In the genomic region with DNA sequence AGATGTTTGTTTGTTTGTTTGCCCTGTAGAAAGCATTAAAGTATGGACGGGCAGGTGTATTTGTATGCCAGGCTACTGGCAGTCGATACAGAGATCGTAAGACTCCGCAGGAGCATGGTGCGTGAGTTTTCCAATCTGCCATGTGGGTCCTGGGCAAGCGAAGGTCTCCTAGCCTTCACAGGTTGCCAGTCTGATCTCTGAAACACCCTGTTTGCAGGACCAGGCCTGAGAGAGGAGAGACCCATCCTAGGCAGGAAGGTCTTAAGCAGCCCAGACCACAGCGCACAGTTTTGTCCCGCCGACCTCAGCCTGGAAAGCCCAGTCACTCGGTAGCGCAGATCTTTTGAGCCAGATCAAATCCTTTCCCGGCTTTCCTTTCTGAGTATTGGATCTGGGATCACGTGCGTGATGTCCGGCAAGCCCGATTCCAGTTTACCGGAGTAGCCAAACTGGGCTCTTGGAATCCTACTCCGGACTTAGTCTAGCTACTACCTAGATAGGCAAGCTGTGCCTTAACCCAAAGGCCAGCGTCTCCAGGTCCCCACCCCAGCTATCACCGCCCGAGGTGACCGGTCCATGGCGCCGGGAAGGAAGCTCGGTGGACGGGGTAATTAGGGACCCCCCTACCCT, we compare ENCODE assay signal across 11 mouse cellular contexts. TPM values are rescaled to one million over a fixed set of nuclear protein-coding genes. Genes with fewer than 3 reads are reported as not detected.
A peak's percentile ranks its signal among the peaks of the same experiment; 100 is the strongest.
DNase-seq lines count a peak whose midpoint lies in the region; ATAC-seq and TF ChIP-seq lines count a peak whose summit lies in the region.
"Had no signal": no experiment of that assay in that cellular context is flagged by ENCODE, and none has a peak within 500 bp of the region (broad histone marks: within the 10 kb centered on the region; RNA-seq: fewer than 3 reads in every experiment).

No protein-coding gene starts in this region.

- peak overlapping the region; percentile 67 for H3K4me2 ChIP-seq in heart, embryonic 12.5 days
- peak overlapping the region; percentile 27 for H3K4me2 ChIP-seq in midbrain, embryonic 12.5 days (replicated peaks)
- no peak overlapping the region for H3K4me2 ChIP-seq in midbrain, postnatal 0 days (ENCODE audit: low read depth, low read length, poor library complexity, severe bottlenecking)
- peak overlapping the region; percentile 47 for H3K4me2 ChIP-seq in limb, embryonic 11.5 days (ENCODE audit: low read depth, severe bottlenecking)

- ATAC-seq in heart, embryonic 12.5 days (ENCODE audit: insufficient number of reproducible peaks, low FRiP score): no peak
- ATAC-seq in midbrain, embryonic 12.5 days (ENCODE audit: low FRiP score, low read depth): no peak
- ATAC-seq in midbrain, postnatal 0 days (ENCODE audit: low FRiP score): no peak
- no peak for ATAC-seq in limb, embryonic 11.5 days (ENCODE audit: insufficient number of reproducible peaks, low FRiP score, low TSS enrichment, low read depth)
- ATAC-seq: activated CD4-positive, CD25-positive, alpha-beta regulatory T cell, adult 4 months had no signal

- H3K27ac ChIP-seq in heart, embryonic 12.5 days (ENCODE audit: poor library complexity, severe bottlenecking): no peak overlapping the region
- H3K27ac ChIP-seq in midbrain, embryonic 12.5 days (replicated peaks): 0 out of 2 replicates have a peak overlapping the region, but pooled peaks have one; percentile 20
- H3K27ac ChIP-seq in midbrain, postnatal 0 days (ENCODE audit: low read depth, low read length): no peak overlapping the region
- H3K27ac ChIP-seq in limb, embryonic 11.5 days (replicated peaks; ENCODE audit: low read depth, low read length): peak overlapping the region; percentile 56

- peak overlapping the region; percentile 50 for H3K9ac ChIP-seq in heart, embryonic 12.5 days
- no peak overlapping the region for H3K9ac ChIP-seq in midbrain, embryonic 12.5 days (replicated peaks)
- no peak overlapping the region for H3K9ac ChIP-seq in midbrain, postnatal 0 days (replicated peaks; ENCODE audit: low read length, poor library complexity, severe bottlenecking)
- peak overlapping the region; percentile 40; the same call in 1 of the 2 replicates for H3K9ac ChIP-seq in limb, embryonic 11.5 days (ENCODE audit: low read length)

- H3K36me3 ChIP-seq in heart, embryonic 12.5 days: no peaks in the 10 kb centered on the region
- H3K36me3 ChIP-seq in midbrain, embryonic 12.5 days: no peaks in the 10 kb centered on the region
- H3K36me3 ChIP-seq in midbrain, postnatal 0 days (ENCODE audit: insufficient read depth, low read length): no peaks in the 10 kb centered on the region
- H3K36me3 ChIP-seq in limb, embryonic 11.5 days (ENCODE audit: control insufficient read depth, insufficient read depth, low read length): no peaks in the 10 kb centered on the region

- H3K27me3 ChIP-seq in heart, embryonic 12.5 days (replicated peaks): peaks cover 62% of the 10 kb centered on the region
- peaks cover 93% of the 10 kb centered on the region for H3K27me3 ChIP-seq in midbrain, embryonic 12.5 days
- peaks cover 78% of the 10 kb centered on the region for H3K27me3 ChIP-seq in midbrain, postnatal 0 days (ENCODE audit: insufficient read depth, low read length)
- peaks cover 44% of the 10 kb centered on the region for H3K27me3 ChIP-seq in limb, embryonic 11.5 days (ENCODE audit: control insufficient read depth, insufficient read depth, low read length)

- intact Hi-C loops in heart, postnatal 10 days (cut with DNase I): no loop called here

- no peak for DNase-seq in heart, postnatal 10 days
- DNase-seq in midbrain, postnatal 0 days (ENCODE audit: low spot score): no peak
- peak; percentile 69 for DNase-seq in limb, embryonic 11.5 days (ENCODE audit: low spot score)
- no peak for DNase-seq in layer of hippocampus, adult 18-20 months (ENCODE audit: low spot score in 2 of 2)
- DNase-seq in layer of hippocampus, postnatal 10 days (ENCODE audit: low spot score in 2 of 2): no peak
- DNase-seq in urinary bladder, adult 2 months (ENCODE audit: low spot score): no peak
- DNase-seq: kidney, adult 2 months; right cerebral cortex, adult 18-20 months had no signal

- H3K4me1 ChIP-seq in heart, embryonic 12.5 days (replicated peaks): peaks cover 40% of the 10 kb centered on the region
- H3K4me1 ChIP-seq in midbrain, embryonic 12.5 days: peaks cover 34% of the 10 kb centered on the region
- no peaks in the 10 kb centered on the region for H3K4me1 ChIP-seq in midbrain, postnatal 0 days (ENCODE audit: insufficient read depth, low read length)
- H3K4me1 ChIP-seq in limb, embryonic 11.5 days (ENCODE audit: control insufficient read depth, insufficient read depth, low read length): peaks cover 17% of the 10 kb centered on the region

- H3K9me3 ChIP-seq in heart, embryonic 12.5 days (replicated peaks): no peaks in the 10 kb centered on the region
- no peaks in the 10 kb centered on the region for H3K9me3 ChIP-seq in midbrain, embryonic 12.5 days
- H3K9me3 ChIP-seq in midbrain, postnatal 0 days (ENCODE audit: low read length): no peaks in the 10 kb centered on the region
- H3K9me3 ChIP-seq in limb, embryonic 11.5 days (ENCODE audit: control insufficient read depth, low read length): no peaks in the 10 kb centered on the region

- peak overlapping the region; percentile 34 for H3K4me3 ChIP-seq in heart, embryonic 12.5 days
- peak overlapping the region; percentile 13; the same call in 1 of the 2 replicates for H3K4me3 ChIP-seq in midbrain, embryonic 12.5 days
- H3K4me3 ChIP-seq in midbrain, postnatal 0 days (ENCODE audit: low read depth, low read length): no peak overlapping the region
- H3K4me3 ChIP-seq in limb, embryonic 11.5 days (ENCODE audit: low read depth, low read length): peak overlapping the region; percentile 28

- WGBS in heart, embryonic 12.5 days: 5% methylated on average over 26 of the region's 26 CpGs
- 1% methylated on average over 26 of the region's 26 CpGs for WGBS in midbrain, embryonic 12.5 days
- WGBS in midbrain, postnatal 0 days: 1% methylated on average over 26 of the region's 26 CpGs
- 5% methylated on average over 26 of the region's 26 CpGs for WGBS in limb, embryonic 11.5 days

- TF ChIP-seq CTCF in midbrain, postnatal 0 days (IDR thresholded peaks at IDR 0.05): no peak

RNA-seq across cellular contexts. Expression of a gene that starts 7.6 kb away (rescaled TPM):
- 8.7 and 9.0 TPM in 2 replicates for polyA plus RNA-seq in heart, embryonic 12.5 days (2016; fragmentation: Nextera tagmentation; extraction: Ambion mirVana)
- total RNA-seq in heart, postnatal 10 days (2021): 1 to 10 TPM in 1 of 2 experiments, under 1 TPM in 1; 0.79 to 1.1 TPM
- polyA plus RNA-seq in midbrain, embryonic 12.5 days (2016; fragmentation: Nextera tagmentation; extraction: Ambion mirVana): 23.7 and 36.4 TPM in 2 replicates
- 0.71 and 2.2 TPM in 2 replicates for total RNA-seq in midbrain, postnatal 0 days (2014; rRNA removed)
- polyA plus RNA-seq in midbrain, postnatal 0 days (2015; fragmentation: Nextera tagmentation; extraction: Ambion mirVana): 0.23 and 0.39 TPM in 2 replicates
- 35.6 and 40.3 TPM in 2 replicates for polyA plus RNA-seq in limb, embryonic 11.5 days (2014; fragmentation: Nextera tagmentation; extraction: Ambion mirVana)
- total RNA-seq in layer of hippocampus, adult 18-20 months (2021): under 1 TPM; 0.32 to 0.38 TPM
- 1 to 10 TPM; 1.1 to 1.2 TPM for total RNA-seq in layer of hippocampus, postnatal 10 days (2021)
- polyA plus RNA-seq in urinary bladder, adult 2 months (2012; rRNA removed): 31.1 and 40.4 TPM in 2 replicates
- polyA plus RNA-seq: activated CD4-positive, CD25-positive, alpha-beta regulatory T cell, adult 4 months had no signal

Comparison
In these comparisons a context has a peak if more than half of its experiments do, and no peak if none do; other contexts are left out.
1. H3K27ac ChIP-seq: peak in midbrain, embryonic 12.5 days (single experiment) and limb, embryonic 11.5 days (single experiment); none in heart, embryonic 12.5 days (single experiment) and midbrain, postnatal 0 days (single experiment).
2. H3K9ac ChIP-seq: peak in heart, embryonic 12.5 days (single experiment) and limb, embryonic 11.5 days (single experiment); none in midbrain, embryonic 12.5 days (single experiment) and midbrain, postnatal 0 days (single experiment).